Mouse (Mus musculus): ENCODE measurements around the gene Ankrd55.
"Not testable (repeated sequence)": the region's sequence is repeated elsewhere in the genome, so short reads cannot be mapped to it uniquely, and the experiment has no call there.

Gene Ankrd55

GRCm38 (mm10) chr13:112413611-112414010 is 125.4 kb downstream of the Ankrd55 start:
- DNase-seq (ENCODE audit: low spot score), result no peak

- DNase-seq (ENCODE audit: low spot score), result no peak
These were observed 127.6 kb downstream of the Ankrd55 start for GRCm38 (mm10) chr13:112415896-112416295.

GRCm38 (mm10) chr13:112416410-112417162 is 128.3 kb downstream of the Ankrd55 start:
- DNase-seq (ENCODE audit: low spot score), result no peak

- no peak for DNase-seq (ENCODE audit: low spot score)
These were observed 128.9 kb downstream of the Ankrd55 start for GRCm38 (mm10) chr13:112417163-112417523.

GRCm38 (mm10) chr13:112417861-112418423 is 129.7 kb downstream of the Ankrd55 start:
- no peak for DNase-seq (ENCODE audit: low spot score)

- DNase-seq (ENCODE audit: low spot score), result no peak
These were observed 130.3 kb downstream of the Ankrd55 start for GRCm38 (mm10) chr13:112418595-112418994.

GRCm38 (mm10) chr13:112424212-112424611 is 136.0 kb downstream of the Ankrd55 start:
- DNase-seq (ENCODE audit: low spot score), result no peak

- no peak for DNase-seq (ENCODE audit: low spot score)
These were observed 136.4 kb downstream of the Ankrd55 start for GRCm38 (mm10) chr13:112424635-112425034.

GRCm38 (mm10) chr13:112425181-112425654 is 137.0 kb downstream of the Ankrd55 start:
- DNase-seq (ENCODE audit: low spot score), result no peak

- DNase-seq (ENCODE audit: low spot score), result no peak
These were observed 138.2 kb downstream of the Ankrd55 start for GRCm38 (mm10) chr13:112426265-112427135.

GRCm38 (mm10) chr13:112427136-112427470 is 138.9 kb downstream of the Ankrd55 start:
- DNase-seq (ENCODE audit: low spot score), result not testable (repeated sequence)

GRCm38 (mm10) chr13:112427521-112427920 is 139.3 kb downstream of the Ankrd55 start:
- no peak for DNase-seq (ENCODE audit: low spot score)

- no peak for DNase-seq (ENCODE audit: low spot score)
These were observed 145.0 kb downstream of the Ankrd55 start for GRCm38 (mm10) chr13:112433271-112433670.
